Mouse (Mus musculus) intestine, postnatal 0 days (tissue): ENCODE results near the gene Eif3c. TPM values are rescaled to one million over a fixed set of nuclear protein-coding genes. Genes with fewer than 3 reads are reported as not detected.

Source experiments
- ATAC-seq: fragments of 200-750 bp; cut with Nextera tagmentation; 2 replicates; pipeline ENCODE4 v1.8.0; 2017; ENCODE audit warnings: mild to moderate bottlenecking, moderate TSS enrichment, moderate library complexity
- H3K27ac ChIP-seq: fragments of 300-500 bp; sonication (generic); 2 replicates; pipeline ENCODE4 v1.5.1; 2014; ENCODE audit warnings: mild to moderate bottlenecking, low read depth, low read length, moderate library complexity
- H3K27me3 ChIP-seq: fragments of 300-500 bp; sonication (generic); replicated peaks from 2 replicates; pipeline ENCODE4 v1.6.1; 2014; ENCODE audit warnings: low read length, mixed read lengths; ENCODE audit not compliant: control insufficient read depth, insufficient read depth
- H3K36me3 ChIP-seq: fragments of 300-500 bp; sonication (generic); 2 replicates; pipeline ENCODE4 v1.6.1; 2014; ENCODE audit warnings: mild to moderate bottlenecking, moderate library complexity; ENCODE audit not compliant: control insufficient read depth, insufficient read depth
- H3K4me1 ChIP-seq: fragments of 300-500 bp; sonication (generic); replicated peaks from 2 replicates; pipeline ENCODE4 v1.6.1; 2014; ENCODE audit warnings: antibody characterized with exemption, low read length, mixed read lengths; ENCODE audit not compliant: control insufficient read depth, insufficient read depth
- H3K4me2 ChIP-seq: fragments of 300-500 bp; sonication (generic); replicated peaks from 2 replicates; pipeline ENCODE4 v1.6.1; 2014; ENCODE audit warnings: low read depth, mild to moderate bottlenecking, moderate library complexity
- H3K4me3 ChIP-seq: fragments of 300-500 bp; sonication (generic); 2 replicates; pipeline ENCODE4 v1.5.1; 2014; ENCODE audit warnings: low read depth, low read length
- H3K9ac ChIP-seq: fragments of 300-500 bp; sonication (generic); 2 replicates; pipeline ENCODE4 v1.6.1; 2014; ENCODE audit warnings: mild to moderate bottlenecking, low read depth, low read length
- H3K9me3 ChIP-seq: fragments of 300-500 bp; sonication (generic); 2 replicates; pipeline ENCODE4 v1.6.1; 2016; ENCODE audit warnings: mixed run types; ENCODE audit not compliant: control insufficient read depth
- CTCF ChIP-seq: sonication (generic); IDR thresholded peaks from 2 replicates; pipeline ENCODE4 v1.5.1; 2016; ENCODE audit warnings: low read depth, mild to moderate bottlenecking, control low read depth, antibody characterized with exemption, moderate library complexity
- WGBS: fragments of 180-500 bp; shearing (Covaris S2); extraction: QIAGEN DNeasy Blood & Tissue Kit; methylation state at CpG from one replicate; pipeline ENCODE4 v1.1.7; 2014; 5-methylcytosine and 5-hydroxymethylcytosine counted together
- polyA plus RNA-seq: library from polyadenylated mRNA; unstranded; fragments of >200 nt; fragmentation: Nextera tagmentation; extraction: Ambion mirVana; gene quantifications from 2 replicates; pipeline ENCODE4 v1.2.1, GENCODE M21; 2015

Gene Eif3c
- polyA plus RNA-seq, 1 experiment from 2014 or later: 141 TPM

DNA sequence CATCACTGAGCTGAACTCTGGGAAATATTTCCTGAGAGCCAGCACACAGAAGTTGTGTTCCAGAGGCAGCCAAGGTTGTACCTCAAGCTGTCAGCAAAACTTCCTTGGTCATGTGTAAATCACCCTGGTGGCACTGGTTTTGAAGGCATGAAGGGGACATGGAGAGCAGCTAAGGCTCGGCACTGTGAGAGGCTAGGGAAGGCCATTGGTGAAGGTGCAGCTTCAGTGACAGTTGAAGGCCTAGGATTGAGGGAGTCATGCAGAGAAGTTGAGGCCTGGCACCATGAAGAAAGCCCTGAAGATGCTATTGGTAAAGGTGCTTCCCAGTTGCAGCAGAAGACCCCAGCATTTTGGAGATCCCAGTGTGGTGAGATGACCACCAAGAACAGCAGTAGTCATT, 24.6 kb downstream of the Eif3c start:
- H3K4me3 ChIP-seq: no peak overlapping the region
- no peak for TF ChIP-seq CTCF
- no peak for ATAC-seq
- peaks cover 19% of the 10 kb centered on the region for H3K36me3 ChIP-seq
- H3K27me3 ChIP-seq: peaks cover 6% of the 10 kb centered on the region
- no peak overlapping the region for H3K4me2 ChIP-seq
- H3K9ac ChIP-seq: no peak overlapping the region
- no peaks in the 10 kb centered on the region for H3K4me1 ChIP-seq
- H3K9me3 ChIP-seq: no peaks in the 10 kb centered on the region
- no peak overlapping the region for H3K27ac ChIP-seq
- 92% methylated on average over 1 of the region's 1 CpGs for WGBS

- Histone ChIP-seq H3K9ac (no peak overlapping the region), H3K9me3 (no peaks in the 10 kb centered on the region), H3K4me2 (no peak overlapping the region), H3K27ac (no peak overlapping the region), H3K27me3 (peaks cover 10% of the 10 kb centered on the region), H3K4me1 (no peaks in the 10 kb centered on the region), H3K4me3 (no peak overlapping the region), H3K36me3 (no peaks in the 10 kb centered on the region)
- TF ChIP-seq CTCF: peak; percentile 72
- no peak for ATAC-seq
- 77% methylated on average over 5 of the region's 5 CpGs for WGBS
Observed at GRCm38 (mm10) chr7:126537820-126538585, 28.2 kb downstream of the Eif3c start.

DNA sequence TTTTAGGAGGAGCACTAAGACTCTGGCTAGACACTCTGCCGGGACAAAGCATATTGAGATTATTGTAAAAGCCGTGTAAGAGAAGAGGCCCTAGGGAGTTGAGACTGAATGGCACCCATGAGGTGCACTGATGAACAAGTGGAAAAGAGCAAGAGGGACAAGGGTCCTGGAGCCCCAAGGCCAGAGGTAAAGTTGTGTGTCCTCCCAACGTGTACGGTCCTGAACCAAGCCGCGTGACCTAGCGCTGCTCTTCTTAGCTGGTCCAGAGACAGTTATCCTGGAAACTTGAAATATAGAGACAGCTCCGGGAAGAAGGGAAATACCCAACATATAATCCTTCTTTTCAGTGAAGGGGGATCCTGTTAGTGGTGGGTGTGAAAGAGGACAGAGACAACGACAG, 29.7 kb downstream of the Eif3c start:
- 68% methylated on average over 9 of the region's 9 CpGs for WGBS
- Histone ChIP-seq H3K4me1 (no peaks in the 10 kb centered on the region), H3K4me2 (peak overlapping the region; percentile 76; the same call in 1 of the 2 replicates), H3K4me3 (peak overlapping the region; percentile 40; the same call in 1 of the 2 replicates), H3K27ac (no peak overlapping the region), H3K9me3 (no peaks in the 10 kb centered on the region), H3K9ac (no peak overlapping the region), H3K27me3 (peaks cover 10% of the 10 kb centered on the region), H3K36me3 (no peaks in the 10 kb centered on the region)
- ATAC-seq: no peak
- no peak for TF ChIP-seq CTCF

- no peak overlapping the region for H3K27ac ChIP-seq
- no peaks in the 10 kb centered on the region for H3K4me1 ChIP-seq
- no peak for TF ChIP-seq CTCF
- H3K27me3 ChIP-seq: peaks cover 10% of the 10 kb centered on the region
- H3K9me3 ChIP-seq: no peaks in the 10 kb centered on the region
- peak overlapping the region; percentile 40 for H3K4me3 ChIP-seq
- no peak for ATAC-seq
- peak overlapping the region; percentile 22; the same call in 1 of the 2 replicates for H3K9ac ChIP-seq
- H3K36me3 ChIP-seq: no peaks in the 10 kb centered on the region
- H3K4me2 ChIP-seq: peak overlapping the region; percentile 76
- 2% methylated on average over 28 of the region's 28 CpGs for WGBS
Observed at GRCm38 (mm10) chr7:126535766-126536165, 30.4 kb downstream of the Eif3c start.

DNA sequence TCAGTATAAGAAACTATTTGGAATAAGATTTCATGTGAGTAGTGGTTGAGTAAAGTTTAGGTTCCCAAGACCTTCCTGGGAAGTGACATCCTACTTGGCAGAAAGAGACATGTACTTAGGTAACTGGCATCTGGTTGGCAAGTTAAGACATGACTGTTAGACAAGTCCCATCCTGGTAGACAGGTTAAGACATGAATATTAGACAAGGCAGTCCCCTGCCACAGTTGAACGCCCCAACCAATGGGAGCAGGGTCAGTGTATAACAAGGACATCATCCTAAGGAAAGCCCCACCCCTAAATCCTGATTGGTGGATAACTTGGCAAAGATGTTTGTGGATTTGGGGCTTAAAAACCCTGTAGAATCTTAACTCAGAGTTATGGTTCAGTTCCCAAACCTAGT, 32.8 kb downstream of the Eif3c start:
- WGBS: 89% methylated on average over 1 of the region's 1 CpGs
- Histone ChIP-seq H3K27me3 (peaks cover 10% of the 10 kb centered on the region), H3K27ac (no peak overlapping the region), H3K9me3 (no peaks in the 10 kb centered on the region), H3K9ac (no peak overlapping the region), H3K4me3 (no peak overlapping the region), H3K36me3 (no peaks in the 10 kb centered on the region), H3K4me2 (no peak overlapping the region), H3K4me1 (no peaks in the 10 kb centered on the region)
- ATAC-seq: no peak
- TF ChIP-seq CTCF: no peak

- H3K27me3 ChIP-seq: no peaks in the 10 kb centered on the region
- no peaks in the 10 kb centered on the region for H3K9me3 ChIP-seq
- WGBS: 9% methylated on average over 1 of the region's 1 CpGs
- H3K4me1 ChIP-seq: no peaks in the 10 kb centered on the region
- H3K4me2 ChIP-seq: no peak overlapping the region
- no peak overlapping the region for H3K9ac ChIP-seq
- no peak overlapping the region for H3K4me3 ChIP-seq
- peak; percentile 28; the same call in 1 of the 2 replicates for ATAC-seq
- TF ChIP-seq CTCF: peak; percentile 82
- no peaks in the 10 kb centered on the region for H3K36me3 ChIP-seq
- no peak overlapping the region for H3K27ac ChIP-seq
Observed at GRCm38 (mm10) chr7:126528166-126528577, 38.0 kb downstream of the Eif3c start.
